Comparison of ENCODE assay signal across 8 mouse cellular contexts in genomic region chr6:137734460-137734845, GRCm38 (mm10). TPM values are rescaled to one million over a fixed set of nuclear protein-coding genes. Genes with fewer than 3 reads are reported as not detected.
DNase-seq lines count a peak whose midpoint lies in the region; ATAC-seq and TF ChIP-seq lines count a peak whose summit lies in the region.

No protein-coding gene starts in this region.

- H3K27ac ChIP-seq in heart, embryonic 10.5 days, result peak overlapping the region; percentile 96
- peak overlapping the region; percentile 58 for H3K27ac ChIP-seq in bone marrow macrophage, adult 2 months (ENCODE audit: insufficient read depth, low read depth, low read length)
- peak overlapping the region; percentile 78 for H3K27ac ChIP-seq in heart, embryonic 15.5 days
- no peak overlapping the region; the same call in 1 of the 2 replicates for H3K27ac ChIP-seq in liver, embryonic 11.5 days (ENCODE audit: low read depth, low read length)
- H3K27ac ChIP-seq in small intestine, adult 2 months (ENCODE audit: insufficient read depth, low read depth, low read length), result peak overlapping the region; percentile 49; the same call in 1 of the 2 replicates

- WGBS in heart, embryonic 10.5 days, result 3% methylated on average over 7 of the region's 7 CpGs
- WGBS in heart, embryonic 15.5 days, result 2% methylated on average over 7 of the region's 7 CpGs
- 4% methylated on average over 7 of the region's 7 CpGs for WGBS in liver, embryonic 11.5 days
- 4% methylated on average over 7 of the region's 7 CpGs for WGBS in small intestine, adult 2 months

- no peaks in the 10 kb centered on the region for H3K9me3 ChIP-seq in heart, embryonic 10.5 days
- H3K9me3 ChIP-seq in heart, embryonic 15.5 days (replicated peaks), result no peaks in the 10 kb centered on the region
- H3K9me3 ChIP-seq in liver, embryonic 11.5 days (ENCODE audit: control insufficient read depth, low read length), result no peaks in the 10 kb centered on the region

- H3K4me2 ChIP-seq in heart, embryonic 15.5 days, result peak overlapping the region; percentile 80
- H3K4me2 ChIP-seq in liver, embryonic 11.5 days, result peak overlapping the region; percentile 70

- peak overlapping the region; percentile 79 for H3K4me3 ChIP-seq in heart, embryonic 10.5 days
- H3K4me3 ChIP-seq in bone marrow macrophage, adult 2 months (ENCODE audit: insufficient read depth, low read length), result peak overlapping the region; percentile 98
- peak overlapping the region; percentile 80 for H3K4me3 ChIP-seq in heart, embryonic 15.5 days
- peak overlapping the region; percentile 91 for H3K4me3 ChIP-seq in liver, embryonic 11.5 days (ENCODE audit: low read depth, low read length)
- peak overlapping the region; percentile 92 for H3K4me3 ChIP-seq in small intestine, adult 2 months (ENCODE audit: low read depth, low read length)

- no peak for ATAC-seq in heart, embryonic 15.5 days (replicated peaks; ENCODE audit: insufficient number of reproducible peaks, insufficient read depth, low FRiP score, low read depth)
- peak; percentile 57 for ATAC-seq in liver, embryonic 11.5 days (replicated peaks; ENCODE audit: low FRiP score)

- TF ChIP-seq POLR2A in bone marrow macrophage, adult 2 months (IDR thresholded peaks at IDR 0.05; ENCODE audit: borderline replicate concordance, low read depth, low read length), result no peak
- TF ChIP-seq POLR2A in small intestine, adult 2 months (IDR thresholded peaks at IDR 0.05; ENCODE audit: low read depth, low read length), result no peak

- no peaks in the 10 kb centered on the region for H3K27me3 ChIP-seq in heart, embryonic 10.5 days (ENCODE audit: insufficient read depth, poor library complexity, severe bottlenecking)
- H3K27me3 ChIP-seq in heart, embryonic 15.5 days, result peaks cover 7% of the 10 kb centered on the region
- H3K27me3 ChIP-seq in liver, embryonic 11.5 days (replicated peaks; ENCODE audit: control insufficient read depth, insufficient read depth, low read length), result no peaks in the 10 kb centered on the region; the same call in 1 of the 2 replicates
- no peaks in the 10 kb centered on the region for H3K27me3 ChIP-seq in small intestine, adult 2 months (ENCODE audit: control insufficient read depth, insufficient read depth, low read length)

- TF ChIP-seq CTCF in bone marrow macrophage, adult 2 months (IDR thresholded peaks at IDR 0.05; ENCODE audit: low read depth, low read length), result no peak
- TF ChIP-seq CTCF in small intestine, adult 2 months (IDR thresholded peaks at IDR 0.05; ENCODE audit: extremely low read depth, insufficient read length, insufficient replicate concordance, low read depth, low read length), result no peak

- peaks cover 9% of the 10 kb centered on the region for H3K4me1 ChIP-seq in heart, embryonic 10.5 days
- peaks cover 22% of the 10 kb centered on the region for H3K4me1 ChIP-seq in bone marrow macrophage, adult 2 months (ENCODE audit: control insufficient read depth, insufficient read depth, low read length)
- peaks cover 14% of the 10 kb centered on the region for H3K4me1 ChIP-seq in heart, embryonic 15.5 days (replicated peaks)
- H3K4me1 ChIP-seq in liver, embryonic 11.5 days (replicated peaks; ENCODE audit: control insufficient read depth, insufficient read depth, low read length), result peaks cover 6% of the 10 kb centered on the region
- H3K4me1 ChIP-seq in small intestine, adult 2 months (ENCODE audit: control insufficient read depth, insufficient read depth, insufficient read length, low read length), result peaks cover 6% of the 10 kb centered on the region; the same call in 1 of the 2 replicates

- peaks cover 8% of the 10 kb centered on the region for H3K36me3 ChIP-seq in heart, embryonic 10.5 days
- peaks cover 11% of the 10 kb centered on the region for H3K36me3 ChIP-seq in heart, embryonic 15.5 days
- peaks cover 8% of the 10 kb centered on the region; the same call in 1 of the 2 replicates for H3K36me3 ChIP-seq in liver, embryonic 11.5 days (ENCODE audit: control insufficient read depth, insufficient read depth, low read length)
- H3K36me3 ChIP-seq in small intestine, adult 2 months (ENCODE audit: control insufficient read depth, insufficient read depth, low read length), result peaks cover 8% of the 10 kb centered on the region

- no peak for DNase-seq in heart, embryonic 10.5 days (ENCODE audit: low spot score)
- DNase-seq in heart, adult 8-10 months (ENCODE audit: low spot score), result no peak
- no peak for DNase-seq in liver, embryonic 11.5 days (ENCODE audit: low spot score)
- DNase-seq in natural killer cell, adult 2 months (ENCODE audit: low spot score in 2 of 2), result no peak
- DNase-seq in left cerebral cortex, adult 11 months (ENCODE audit: low spot score), result no peak

- H3K9ac ChIP-seq in heart, embryonic 15.5 days, result peak overlapping the region; percentile 26
- peak overlapping the region; percentile 92 for H3K9ac ChIP-seq in liver, embryonic 11.5 days (ENCODE audit: low read depth, low read length)

RNA-seq across cellular contexts. Expression of gene Strap, which starts 0.4 kb away (rescaled TPM):
- polyA plus RNA-seq in heart, embryonic 10.5 days (2016; fragmentation: Nextera tagmentation; extraction: Ambion mirVana), result 154 and 170 TPM in 2 replicates
- 10 to 100 TPM; 80.2 to 90.5 (median 84.3) TPM for total RNA-seq in heart, adult 8-10 months (2022)
- 51.9 and 58.9 TPM in 2 replicates for polyA plus RNA-seq in bone marrow macrophage, adult 2 months (2012; ENCODE audit: insufficient read depth, insufficient read length, missing spikeins)
- polyA plus RNA-seq in heart, embryonic 15.5 days (2015; fragmentation: Nextera tagmentation; extraction: Ambion mirVana), result 106 and 109 TPM in 2 replicates
- 188 and 201 TPM in 2 replicates for polyA plus RNA-seq in liver, embryonic 11.5 days (2014; fragmentation: Nextera tagmentation; extraction: Ambion mirVana)
- polyA plus RNA-seq in small intestine, adult 2 months (2012; rRNA removed), result 18.0 and 33.9 TPM in 2 replicates

RNA-seq across cellular contexts. Expression of gene Dera, which starts 19.9 kb away (rescaled TPM):
- 76.1 and 79.9 TPM in 2 replicates for polyA plus RNA-seq in heart, embryonic 10.5 days (2016; fragmentation: Nextera tagmentation; extraction: Ambion mirVana)
- 10 to 100 TPM in 1 of 4 experiments, 1 to 10 TPM in 3; 3.7 to 11.8 (median 5.5) TPM for total RNA-seq in heart, adult 8-10 months (2022)
- 25.9 and 26.2 TPM in 2 replicates for polyA plus RNA-seq in bone marrow macrophage, adult 2 months (2012; ENCODE audit: insufficient read depth, insufficient read length, missing spikeins)
- 37.2 and 38.1 TPM in 2 replicates for polyA plus RNA-seq in heart, embryonic 15.5 days (2015; fragmentation: Nextera tagmentation; extraction: Ambion mirVana)
- 87.3 and 87.5 TPM in 2 replicates for polyA plus RNA-seq in liver, embryonic 11.5 days (2014; fragmentation: Nextera tagmentation; extraction: Ambion mirVana)
- 11.8 and 23.9 TPM in 2 replicates for polyA plus RNA-seq in small intestine, adult 2 months (2012; rRNA removed)
